Mouse (Mus musculus): ENCODE results near the gene Rcor3. TPM values are rescaled to one million over a fixed set of nuclear protein-coding genes. Genes with fewer than 3 reads are reported as not detected.

Rcor3 gene
- polyA plus RNA-seq, 1 experiment from 2014 or later, result 31.0 TPM

- 88% methylated on average over 2 of the region's 2 CpGs for WGBS
- no peak overlapping the region for H3K4me3 ChIP-seq (ENCODE audit: low read depth, low read length)
- no peaks in the 10 kb centered on the region for H3K36me3 ChIP-seq (ENCODE audit: insufficient read depth)
- H3K4me2 ChIP-seq, result no peak overlapping the region
- H3K27ac ChIP-seq (ENCODE audit: low read depth), result no peak overlapping the region
- ATAC-seq (ENCODE audit: insufficient read depth) (no peak), DNase-seq (no peak)
- TF ChIP-seq CTCF (IDR thresholded peaks at IDR 0.05; ENCODE audit: low read depth), result no peak
- no peak overlapping the region for H3K9ac ChIP-seq
- H3K9me3 ChIP-seq (ENCODE audit: low read depth, low read length), result peaks cover 11% of the 10 kb centered on the region; the same call in 1 of the 2 replicates
- H3K27me3 ChIP-seq (ENCODE audit: insufficient read depth, low read length), result no peaks in the 10 kb centered on the region
- peaks cover 25% of the 10 kb centered on the region for H3K4me1 ChIP-seq (ENCODE audit: insufficient read depth)
These were observed 56.7 kb downstream of the Rcor3 start for GRCm38 (mm10) chr1:192081129-192081528.

- no peak overlapping the region for H3K4me3 ChIP-seq (ENCODE audit: low read depth, low read length)
- H3K27ac ChIP-seq (ENCODE audit: low read depth), result peak overlapping the region; percentile 77; the same call in 1 of the 2 replicates
- peaks cover 30% of the 10 kb centered on the region for H3K4me1 ChIP-seq (ENCODE audit: insufficient read depth)
- H3K9me3 ChIP-seq (ENCODE audit: low read depth, low read length), result peaks cover 11% of the 10 kb centered on the region; the same call in 1 of the 2 replicates
- H3K4me2 ChIP-seq, result no peak overlapping the region
- WGBS, result 57% methylated on average over 1 of the region's 1 CpGs
- no peak for ATAC-seq (ENCODE audit: insufficient read depth)
- H3K27me3 ChIP-seq (ENCODE audit: insufficient read depth, low read length), result no peaks in the 10 kb centered on the region
- TF ChIP-seq CTCF (IDR thresholded peaks at IDR 0.05; ENCODE audit: low read depth), result no peak
- DNase-seq, result no peak
- no peaks in the 10 kb centered on the region for H3K36me3 ChIP-seq (ENCODE audit: insufficient read depth)
- H3K9ac ChIP-seq, result no peak overlapping the region
These were observed 58.7 kb downstream of the Rcor3 start for GRCm38 (mm10) chr1:192079121-192079520.

GRCm38 (mm10) chr1:192078406-192078805 is 59.5 kb downstream of the Rcor3 start:
- H3K27ac ChIP-seq (ENCODE audit: low read depth), result peak overlapping the region; percentile 77

GRCm38 (mm10) chr1:192076796-192077535 is 60.9 kb downstream of the Rcor3 start:
- no peaks in the 10 kb centered on the region for H3K27me3 ChIP-seq (ENCODE audit: insufficient read depth, low read length)
- no peak for TF ChIP-seq CTCF (IDR thresholded peaks at IDR 0.05; ENCODE audit: low read depth)
- H3K4me1 ChIP-seq (ENCODE audit: insufficient read depth), result peaks cover 30% of the 10 kb centered on the region
- H3K27ac ChIP-seq (ENCODE audit: low read depth), result peak overlapping the region; percentile 48; the same call in 1 of the 2 replicates
- H3K36me3 ChIP-seq (ENCODE audit: insufficient read depth), result no peaks in the 10 kb centered on the region
- H3K4me2 ChIP-seq, result no peak overlapping the region
- no peak overlapping the region for H3K9ac ChIP-seq
- DNase-seq (peak; percentile 80), ATAC-seq (ENCODE audit: insufficient read depth) (peak; percentile 13; the same call in 1 of the 2 replicates)
- H3K4me3 ChIP-seq (ENCODE audit: low read depth, low read length), result no peak overlapping the region
- H3K9me3 ChIP-seq (ENCODE audit: low read depth, low read length), result peaks cover 10% of the 10 kb centered on the region; the same call in 1 of the 2 replicates

More at GRCm38 (mm10) chr1:192078406-192078805, 59.5 kb downstream of the Rcor3 start:
- DNase-seq (peak; percentile 82), ATAC-seq (ENCODE audit: insufficient read depth) (peak; percentile 59)
- Histone ChIP-seq H3K9ac (no peak overlapping the region), H3K4me2 (no peak overlapping the region), H3K4me1 (ENCODE audit: insufficient read depth) (peaks cover 30% of the 10 kb centered on the region), H3K4me3 (ENCODE audit: low read depth, low read length) (no peak overlapping the region), H3K27me3 (ENCODE audit: insufficient read depth, low read length) (no peaks in the 10 kb centered on the region), H3K36me3 (ENCODE audit: insufficient read depth) (no peaks in the 10 kb centered on the region), H3K9me3 (ENCODE audit: low read depth, low read length) (peaks cover 11% of the 10 kb centered on the region; the same call in 1 of the 2 replicates)
- WGBS, result 38% methylated on average over 3 of the region's 3 CpGs
- TF ChIP-seq CTCF (IDR thresholded peaks at IDR 0.05; ENCODE audit: low read depth), result no peak

GRCm38 (mm10) chr1:192076101-192076500 is 61.8 kb downstream of the Rcor3 start:
- WGBS, result 63% methylated on average over 4 of the region's 4 CpGs
- Histone ChIP-seq H3K4me3 (ENCODE audit: low read depth, low read length) (no peak overlapping the region), H3K36me3 (ENCODE audit: insufficient read depth) (no peaks in the 10 kb centered on the region), H3K9ac (no peak overlapping the region), H3K4me1 (ENCODE audit: insufficient read depth) (peaks cover 30% of the 10 kb centered on the region), H3K9me3 (ENCODE audit: low read depth, low read length) (peaks cover 1% of the 10 kb centered on the region; the same call in 1 of the 2 replicates), H3K27me3 (ENCODE audit: insufficient read depth, low read length) (no peaks in the 10 kb centered on the region), H3K4me2 (no peak overlapping the region), H3K27ac (ENCODE audit: low read depth) (0 out of 2 replicates have a peak overlapping the region, but pooled peaks have one; percentile 18)
- no peak for ATAC-seq (ENCODE audit: insufficient read depth)
- no peak for DNase-seq
- no peak for TF ChIP-seq CTCF (IDR thresholded peaks at IDR 0.05; ENCODE audit: low read depth)

- H3K27me3 ChIP-seq (ENCODE audit: insufficient read depth, low read length), result no peaks in the 10 kb centered on the region
- no peak for TF ChIP-seq CTCF (IDR thresholded peaks at IDR 0.05; ENCODE audit: low read depth)
- WGBS, result 50% methylated on average over 1 of the region's 1 CpGs
- no peaks in the 10 kb centered on the region for H3K9me3 ChIP-seq (ENCODE audit: low read depth, low read length)
- no peak overlapping the region for H3K4me2 ChIP-seq
- DNase-seq, result peak; percentile 26
- H3K27ac ChIP-seq (ENCODE audit: low read depth), result 0 out of 2 replicates have a peak overlapping the region, but pooled peaks have one; percentile 21
- H3K36me3 ChIP-seq (ENCODE audit: insufficient read depth), result no peaks in the 10 kb centered on the region
- H3K9ac ChIP-seq, result no peak overlapping the region
- peaks cover 41% of the 10 kb centered on the region for H3K4me1 ChIP-seq (ENCODE audit: insufficient read depth)
- no peak overlapping the region for H3K4me3 ChIP-seq (ENCODE audit: low read depth, low read length)
- ATAC-seq (ENCODE audit: insufficient read depth), result no peak
These were observed 63.0 kb downstream of the Rcor3 start for GRCm38 (mm10) chr1:192074824-192075223.

- Histone ChIP-seq H3K9me3 (ENCODE audit: low read depth, low read length) (no peaks in the 10 kb centered on the region), H3K4me1 (ENCODE audit: insufficient read depth) (peaks cover 30% of the 10 kb centered on the region), H3K36me3 (ENCODE audit: insufficient read depth) (peaks cover 6% of the 10 kb centered on the region), H3K27me3 (ENCODE audit: insufficient read depth, low read length) (no peaks in the 10 kb centered on the region), H3K9ac (no peak overlapping the region), H3K4me3 (ENCODE audit: low read depth, low read length) (no peak overlapping the region), H3K4me2 (no peak overlapping the region), H3K27ac (ENCODE audit: low read depth) (no peak overlapping the region)
- TF ChIP-seq CTCF (IDR thresholded peaks at IDR 0.05; ENCODE audit: low read depth), result no peak
- ATAC-seq (ENCODE audit: insufficient read depth) (no peak), DNase-seq (peak; percentile 50)
- 76% methylated on average over 1 of the region's 1 CpGs for WGBS
These were observed 65.4 kb downstream of the Rcor3 start for GRCm38 (mm10) chr1:192072426-192072825.

All from lung, embryonic 14.5 days (tissue).